Mouse (Mus musculus): ENCODE measurements around the gene Adarb2.

DNA sequence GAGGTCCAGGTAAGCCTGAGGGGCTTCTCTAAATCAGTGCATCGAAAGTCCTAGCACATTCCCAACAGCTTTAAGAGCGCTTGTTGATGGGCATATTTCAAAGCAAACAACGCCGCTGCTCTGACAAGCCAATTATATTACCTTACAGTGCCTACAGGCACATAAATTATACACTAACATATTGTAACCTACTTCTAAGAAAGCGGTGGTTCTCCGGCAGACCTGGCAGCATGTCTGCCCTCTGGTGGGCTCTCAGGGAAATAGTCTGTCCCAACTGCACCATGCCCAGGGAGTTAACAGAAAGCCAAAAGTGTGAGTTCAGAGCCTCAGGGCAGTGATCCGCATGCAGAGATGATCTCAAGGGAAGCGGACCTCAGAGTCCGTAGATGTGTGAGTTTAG lies 582.5 kb downstream of the Adarb2 start:
- TF ChIP-seq POLR2A (IDR thresholded peaks at IDR 0.05; ENCODE audit: low read depth, low read length) (no peak), CTCF (conservative IDR thresholded peaks at IDR 0.05 in 1 of 2, IDR thresholded peaks at IDR 0.05 in 1 of 2; ENCODE audit: low read depth in 2 of 2, low read length in 2 of 2) (peak; percentile 54 to 73; a peak in 3 of 4 replicates), EP300 (IDR thresholded peaks at IDR 0.05; ENCODE audit: low read length) (no peak)
